Mouse (Mus musculus) urinary bladder, postnatal 4 days (tissue): ENCODE results near the gene Fcgrt.
"Not testable (repeated sequence)": the region's sequence is repeated elsewhere in the genome, so short reads cannot be mapped to it uniquely, and the experiment has no call there.

Experiments
- DNase-seq, 2 experiments: peaks; one replicate each; pipeline ENCODE4 v3.0.0; 2021 to 2022; ENCODE audit warnings: low spot score in 2 of 2

Gene Fcgrt

DNA sequence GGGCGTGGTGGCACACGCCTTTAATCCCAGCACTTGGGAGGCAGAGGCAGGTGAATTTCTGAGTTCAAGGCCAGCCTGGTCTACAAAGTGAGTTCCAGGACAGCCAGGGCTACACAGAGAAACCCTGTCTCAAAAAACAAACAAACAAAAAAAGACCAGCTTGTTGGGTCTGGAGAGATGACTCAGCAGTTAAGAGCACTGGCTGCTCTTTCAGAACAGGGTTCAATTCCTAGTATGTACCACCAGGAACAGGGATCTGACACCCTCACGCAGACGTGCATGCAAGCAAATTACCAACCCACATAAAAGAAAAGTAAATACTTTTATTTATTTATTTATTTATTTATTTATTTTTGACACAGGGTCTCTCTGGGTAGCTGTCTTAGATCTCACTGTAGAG lies 6.4 kb upstream of the Fcgrt start:
- DNase-seq, result not testable (repeated sequence)

GRCm38 (mm10) chr7:45107052-45107645 lies 3.5 kb upstream of the Fcgrt start:
- DNase-seq, result no peak

DNA sequence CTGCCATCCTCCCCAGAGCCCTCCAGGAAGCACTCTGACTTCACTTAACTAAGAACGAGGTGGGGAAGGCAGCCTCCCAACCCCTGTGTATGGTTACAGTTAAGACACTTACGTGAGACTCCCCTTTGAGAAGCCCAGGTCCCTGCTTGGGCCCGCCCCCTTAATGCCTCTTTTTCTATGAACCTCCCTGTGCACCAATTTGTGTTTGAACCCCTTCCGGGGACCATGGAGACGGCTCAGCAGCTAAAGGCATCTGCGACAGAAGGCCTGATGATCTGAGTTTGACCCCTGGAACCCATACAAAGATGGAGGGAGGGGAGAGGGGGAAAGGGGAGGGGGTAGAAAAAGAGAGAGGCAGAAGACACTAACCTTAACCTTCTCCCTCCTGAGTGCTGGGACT lies 2.8 kb upstream of the Fcgrt start:
- no peak for DNase-seq

DNA sequence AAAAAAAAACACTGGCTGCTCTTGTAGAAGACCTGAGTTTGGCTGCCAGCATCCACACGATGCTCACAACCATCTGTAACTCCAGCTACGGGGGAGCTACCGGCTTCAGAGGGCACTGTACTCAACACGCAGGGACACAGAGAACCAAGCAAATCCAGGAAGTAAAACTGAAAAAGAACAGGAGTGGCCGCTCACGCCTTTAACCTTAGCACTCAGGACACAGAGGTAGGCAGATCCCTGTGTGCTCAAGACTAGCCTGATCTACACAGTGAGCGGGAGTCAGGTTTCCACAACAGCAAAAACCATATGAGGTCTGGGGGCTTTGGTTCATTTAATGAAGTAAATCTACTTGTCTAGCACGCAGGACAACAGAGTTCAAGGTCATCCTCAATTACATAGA lies 1.8 kb upstream of the Fcgrt start:
- DNase-seq, result no peak

DNA sequence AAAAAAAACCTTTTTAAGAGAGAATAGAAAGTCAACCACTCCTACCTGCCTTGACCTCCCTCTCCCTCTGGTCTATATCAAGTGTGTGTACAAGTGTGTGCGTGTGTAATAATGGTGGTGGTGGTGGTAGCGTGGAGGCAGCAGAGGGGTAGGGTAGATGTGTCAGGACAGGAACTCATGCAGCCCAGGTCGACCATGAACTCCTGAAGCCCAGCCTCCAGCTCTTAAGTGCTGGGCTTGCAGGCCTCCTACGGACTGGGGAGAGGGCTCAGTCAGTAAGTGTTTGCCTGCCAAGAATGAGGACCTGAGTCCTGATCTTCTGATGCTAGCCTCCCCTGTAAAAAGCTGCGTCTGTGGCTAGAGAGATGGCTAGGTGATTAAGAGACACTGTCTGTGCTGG lies 1.3 kb upstream of the Fcgrt start:
- DNase-seq, result no peak

DNA sequence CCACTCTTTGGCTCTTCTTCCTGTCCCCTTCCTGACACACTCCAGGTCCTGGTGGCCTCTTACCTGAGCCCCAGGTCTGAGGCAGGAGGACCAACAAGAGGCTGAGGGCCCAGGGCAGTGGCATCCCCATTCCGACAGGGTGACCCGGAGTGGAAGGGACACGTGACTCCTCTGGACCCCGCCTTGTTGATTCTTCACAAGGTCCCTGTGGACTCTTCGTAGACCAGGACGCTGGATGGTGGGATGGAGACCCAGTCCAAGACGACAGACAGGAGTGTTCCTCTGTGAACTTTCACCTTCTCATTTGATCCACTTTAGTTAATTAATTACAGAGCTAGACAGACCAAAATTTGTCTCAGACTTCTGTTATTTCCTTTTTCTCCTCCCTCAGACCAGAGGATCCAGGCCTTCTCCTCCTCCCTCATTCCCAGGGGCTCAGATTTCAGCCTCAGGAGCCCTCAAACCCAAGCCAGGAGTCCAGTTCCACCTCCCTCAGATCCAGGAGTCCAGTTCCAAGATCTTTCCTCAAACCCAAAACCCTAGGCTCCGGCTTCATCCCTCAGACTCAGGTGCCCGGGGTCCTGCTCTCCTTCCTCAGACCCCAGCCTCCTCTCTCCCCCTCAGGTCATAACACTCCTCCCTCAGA lies 588 bp downstream of the Fcgrt start:
- no peak for DNase-seq

DNA sequence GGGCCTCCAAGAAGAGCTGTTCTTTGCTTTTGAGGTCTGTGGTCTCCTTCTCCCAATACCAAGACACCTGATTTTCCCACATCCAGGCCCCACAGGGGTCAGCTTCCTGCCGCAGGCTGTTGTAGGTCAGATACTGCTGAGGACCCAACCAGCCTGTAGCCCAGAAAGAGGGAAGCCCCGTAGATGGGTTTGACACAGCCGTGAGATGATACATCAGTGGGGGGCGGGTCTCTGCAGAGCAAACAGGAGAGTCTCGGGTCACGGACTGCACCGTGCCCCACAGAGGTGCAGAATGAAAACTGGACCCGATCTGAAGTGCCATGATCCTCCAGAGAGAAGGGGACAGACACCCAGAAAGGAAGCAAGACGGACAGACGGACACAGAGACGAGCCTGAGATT lies 1.2 kb downstream of the Fcgrt start:
- DNase-seq, result no peak

DNA sequence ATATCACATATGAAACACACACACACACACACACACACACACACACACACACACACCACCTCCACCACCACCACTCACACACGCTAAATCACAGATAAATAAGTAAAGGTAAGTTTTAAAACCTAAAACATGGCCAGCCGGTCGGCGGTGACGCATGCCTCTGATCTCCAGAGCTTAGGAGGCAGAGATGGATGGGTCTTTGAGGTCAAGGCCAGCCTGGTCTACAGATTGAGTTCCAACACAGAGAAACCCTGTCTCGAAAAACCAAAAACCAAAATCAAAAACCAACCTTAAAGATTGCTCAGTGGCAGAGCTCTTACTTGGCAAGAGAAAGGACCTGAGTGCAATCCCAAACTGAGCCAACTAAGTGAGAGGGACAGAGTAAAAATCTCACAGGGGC lies 3.6 kb downstream of the Fcgrt start:
- no peak for DNase-seq

DNA sequence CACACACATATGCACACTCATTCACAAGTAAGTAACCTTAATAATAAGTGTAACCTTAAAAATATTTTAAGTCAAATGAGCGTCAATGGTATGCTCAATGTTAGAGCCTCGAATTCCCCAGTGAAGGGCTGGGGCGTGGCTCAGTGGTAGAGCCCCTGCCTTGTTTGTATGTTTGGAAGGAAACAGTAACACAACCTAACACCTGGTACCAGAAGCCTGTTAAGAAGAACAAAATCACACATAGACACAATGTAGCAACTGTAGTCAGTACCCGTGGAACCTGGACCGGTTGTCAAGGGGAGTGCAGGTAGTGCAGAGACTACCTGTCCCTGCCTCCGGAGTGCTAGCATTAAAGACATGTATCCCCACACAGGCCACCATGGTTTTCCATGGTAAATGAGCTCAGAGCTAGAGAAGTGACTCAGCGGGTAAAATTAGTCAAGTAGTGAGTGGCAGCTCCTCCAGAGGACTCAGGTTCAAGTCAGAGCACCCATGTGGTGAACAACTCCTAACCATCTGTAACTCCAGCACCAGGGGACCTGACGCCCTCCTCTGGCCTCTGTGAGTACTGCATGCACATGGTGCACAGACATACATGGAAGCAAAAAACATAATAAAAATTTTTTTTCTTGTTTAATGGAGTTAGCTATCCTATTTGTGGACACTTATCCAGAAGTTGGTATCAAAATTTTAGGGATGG lies 5.0 kb downstream of the Fcgrt start:
- DNase-seq, result no peak

GRCm38 (mm10) chr7:45097479-45097878 lies 6.2 kb downstream of the Fcgrt start:
- DNase-seq, result no peak

DNA sequence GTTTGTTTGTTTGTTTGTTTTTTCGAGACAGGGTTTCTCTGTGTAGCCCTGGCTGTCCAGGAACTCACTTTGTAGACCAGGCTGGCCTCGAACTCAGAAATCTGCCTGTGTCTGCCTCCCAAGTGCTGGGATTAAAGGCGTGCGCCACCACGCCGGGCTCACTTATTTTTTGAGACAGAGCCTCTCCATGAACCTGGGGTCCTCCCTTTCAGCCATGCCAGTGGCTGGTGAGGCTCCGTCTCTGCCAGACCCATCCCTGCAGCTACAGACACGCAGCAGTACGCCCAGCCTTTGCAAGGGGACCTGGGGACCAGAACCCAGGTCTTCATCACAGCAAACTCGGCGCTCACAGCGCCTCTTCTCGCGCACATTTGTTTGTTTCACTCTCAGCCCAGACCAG lies 7.7 kb downstream of the Fcgrt start:
- not testable (repeated sequence) for DNase-seq

GRCm38 (mm10) chr7:45095367-45095766 lies 8.3 kb downstream of the Fcgrt start:
- no peak for DNase-seq

- DNase-seq, result no peak
Measured at GRCm38 (mm10) chr7:45094121-45094520, 9.5 kb downstream of the Fcgrt start.

- no peak for DNase-seq
Measured at GRCm38 (mm10) chr7:45093516-45093905, 10.1 kb downstream of the Fcgrt start.

DNA sequence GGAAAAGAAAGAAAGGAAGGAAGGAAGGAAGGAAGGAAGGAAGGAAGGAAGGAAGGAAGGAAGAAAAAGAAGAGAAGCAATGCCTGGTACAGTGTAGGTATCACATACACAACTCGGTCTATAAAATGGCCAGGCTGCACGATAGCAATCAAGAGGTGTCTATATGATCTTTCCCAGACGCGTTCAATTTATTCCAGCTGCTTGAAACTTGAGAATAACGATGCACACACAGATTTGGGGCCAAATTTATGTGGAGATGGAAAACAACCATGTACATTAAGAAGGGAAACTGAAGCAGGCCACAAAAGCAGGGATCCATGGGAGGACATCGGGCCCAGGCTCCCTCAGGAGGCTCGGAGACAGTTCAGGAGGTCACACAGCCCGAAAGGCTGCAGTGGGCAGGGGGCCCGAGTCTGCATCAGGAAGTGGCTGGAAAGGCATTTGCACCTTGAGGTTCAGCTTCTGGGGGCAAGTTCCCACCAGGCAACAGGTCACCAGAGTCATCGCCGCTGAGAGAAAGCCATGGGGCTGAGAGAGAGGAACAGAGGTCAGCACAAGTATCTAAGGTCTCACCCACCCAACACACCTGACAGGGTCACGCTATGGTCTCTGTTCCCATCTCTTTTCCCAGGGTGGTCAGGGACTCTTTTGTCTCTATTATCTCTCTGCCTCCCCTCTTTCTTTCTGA lies 10.7 kb downstream of the Fcgrt start:
- no peak for DNase-seq

DNA sequence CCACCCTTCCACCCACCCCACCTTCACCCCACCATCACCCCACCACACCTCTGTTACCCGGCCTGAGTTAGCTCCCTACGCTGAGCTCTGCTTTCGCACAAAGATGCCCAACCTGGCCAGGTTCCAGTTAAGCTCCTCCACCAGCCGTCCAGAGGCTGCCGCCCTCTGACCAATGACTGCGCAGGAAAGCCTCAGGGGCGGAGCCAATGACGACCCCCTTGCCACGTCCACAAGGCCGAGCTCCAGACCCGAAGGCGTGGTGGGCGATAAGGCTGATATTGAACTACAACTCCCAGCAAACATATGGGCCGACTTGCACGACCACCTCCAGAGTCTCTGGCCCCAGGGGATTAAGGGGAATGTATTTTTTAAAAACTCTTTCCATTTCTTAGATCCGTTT lies 11.6 kb downstream of the Fcgrt start, which contains the start of gene Rcn3:
Rcn3 (minus strand) TSS at position 174 of the 400 bp plus-strand sequence.
- peak; percentile 94 to 95 for DNase-seq

DNA sequence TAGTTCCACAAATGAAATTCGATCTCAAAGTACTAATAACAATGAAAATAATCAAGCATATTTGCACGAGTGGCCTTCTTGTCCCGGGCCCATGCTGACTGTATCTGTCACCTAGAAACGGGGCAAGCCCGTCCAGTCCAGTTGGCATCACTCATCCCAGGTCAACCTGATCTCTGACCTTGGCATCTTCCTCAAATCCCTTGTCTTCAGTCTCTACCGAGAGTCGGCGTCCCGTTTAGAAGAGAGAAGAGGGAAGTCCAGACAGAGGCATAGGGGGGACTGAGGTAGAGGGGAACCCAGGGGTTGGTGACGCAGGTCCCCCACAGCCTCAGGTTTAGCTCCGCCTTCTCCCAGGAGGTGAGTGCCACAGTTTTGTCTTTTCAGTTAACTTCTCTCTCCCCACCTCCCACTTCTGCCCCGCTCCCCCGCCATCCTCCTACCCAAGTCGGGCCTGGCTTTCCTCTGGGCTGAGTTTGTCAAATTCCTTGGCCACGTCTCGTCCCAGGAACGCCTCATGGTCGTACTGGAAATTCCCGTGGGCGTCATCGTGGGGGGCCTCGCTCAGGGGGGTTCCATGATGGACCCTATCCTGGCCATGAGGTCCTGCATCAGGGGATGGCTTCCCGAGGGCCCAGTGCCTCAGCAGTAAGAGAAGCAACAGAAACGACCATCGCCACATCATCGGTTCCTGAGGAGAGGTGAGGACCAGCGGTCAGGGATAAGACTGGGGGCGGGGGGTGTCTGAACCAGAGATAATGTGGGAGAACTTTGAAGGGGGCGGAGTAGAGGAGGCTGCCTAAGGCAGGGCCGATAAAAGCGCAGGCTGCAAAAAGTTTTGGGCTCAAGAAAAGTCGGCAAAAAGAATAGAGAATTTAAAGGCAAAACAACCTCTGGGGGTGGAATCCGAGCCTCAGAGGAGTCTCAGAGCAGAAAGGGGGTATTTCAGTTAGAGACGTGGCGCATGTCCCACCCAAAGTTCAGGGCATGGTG lies 12.4 kb downstream of the Fcgrt start:
- peak; percentile 60 to 74 for DNase-seq

DNA sequence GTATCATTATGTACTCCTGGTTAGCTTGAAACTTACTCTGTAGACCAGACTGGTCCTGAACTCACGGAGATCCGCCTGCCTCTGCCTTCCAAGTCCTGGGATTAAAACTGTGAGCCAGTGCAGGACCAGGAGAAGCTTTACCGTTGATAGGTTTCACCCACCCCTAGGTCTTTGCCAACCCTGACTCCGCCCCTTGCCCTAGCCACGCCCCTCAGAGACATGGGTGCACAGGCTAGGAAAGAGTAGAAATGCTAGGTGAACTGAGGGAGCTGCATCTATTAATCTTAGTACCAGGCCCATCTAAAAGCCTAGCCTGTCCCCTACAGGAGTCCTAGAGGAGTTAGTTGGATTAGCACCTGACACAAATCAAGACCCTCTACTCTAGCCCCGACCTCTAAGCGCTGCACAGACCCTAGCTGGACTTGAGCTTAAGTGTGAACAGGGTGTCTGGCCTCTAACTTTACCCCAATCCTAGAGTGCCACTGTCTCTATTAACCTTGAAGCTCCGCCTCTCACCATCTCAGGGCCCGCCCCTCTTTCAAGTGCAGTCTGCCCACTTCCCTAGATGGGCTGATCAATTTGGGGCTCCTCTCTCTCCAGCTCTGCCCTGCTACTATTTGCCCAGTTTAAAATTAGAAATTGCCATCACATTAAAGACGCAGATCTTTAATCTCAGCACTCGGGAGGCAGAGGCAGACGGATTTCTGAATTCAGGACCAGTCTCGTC lies 13.2 kb downstream of the Fcgrt start:
- no peak for DNase-seq

DNA sequence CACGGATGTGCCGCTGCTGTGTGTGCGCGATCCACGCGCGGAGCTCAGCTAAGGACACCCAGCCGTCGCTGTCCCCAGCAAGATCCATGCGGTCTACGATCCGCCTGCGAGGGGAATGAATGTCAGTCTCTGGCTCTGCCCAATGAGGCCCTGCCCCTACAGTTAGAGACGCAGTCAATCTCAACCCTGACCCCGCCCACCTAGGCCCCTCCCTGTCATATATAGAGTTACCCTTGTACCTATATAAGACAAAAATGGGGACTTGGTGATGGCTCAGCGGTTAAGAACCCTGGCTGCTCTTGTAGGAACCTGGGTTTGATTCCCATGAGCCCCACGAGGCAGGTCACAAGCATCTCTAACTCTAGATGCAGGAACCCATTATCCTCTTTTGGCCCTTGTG lies 15.1 kb downstream of the Fcgrt start:
- DNase-seq, result no peak

DNA sequence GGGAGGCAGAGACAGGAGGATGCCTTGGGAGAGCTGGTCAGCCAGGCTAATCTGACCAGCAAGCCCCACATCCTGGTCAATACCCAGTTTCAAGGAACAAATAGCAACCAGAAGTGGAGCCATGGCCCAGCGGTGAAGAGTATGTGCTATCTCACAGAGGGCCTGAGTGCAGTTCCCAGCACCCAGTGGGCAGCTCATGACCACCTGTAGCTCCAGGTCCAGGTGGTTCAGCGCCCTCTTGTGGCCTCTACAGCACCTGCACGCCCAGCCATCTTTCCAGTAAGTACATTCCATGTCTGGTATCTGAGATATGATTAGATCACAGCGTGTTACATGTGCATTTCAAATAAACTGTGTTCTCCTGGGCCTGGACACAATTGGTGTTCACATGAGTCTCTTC lies 17.6 kb downstream of the Fcgrt start:
- DNase-seq, result no peak
